Mouse (Mus musculus): ENCODE measurements around the gene Rbm15. TPM values are rescaled to one million over a fixed set of nuclear protein-coding genes. Genes with fewer than 3 reads are reported as not detected.
A peak's percentile ranks its signal among the peaks of the same experiment; 100 is the strongest.

Gene Rbm15
- polyA plus RNA-seq, 1 experiment from 2014 or later = 6.9 TPM

DNA sequence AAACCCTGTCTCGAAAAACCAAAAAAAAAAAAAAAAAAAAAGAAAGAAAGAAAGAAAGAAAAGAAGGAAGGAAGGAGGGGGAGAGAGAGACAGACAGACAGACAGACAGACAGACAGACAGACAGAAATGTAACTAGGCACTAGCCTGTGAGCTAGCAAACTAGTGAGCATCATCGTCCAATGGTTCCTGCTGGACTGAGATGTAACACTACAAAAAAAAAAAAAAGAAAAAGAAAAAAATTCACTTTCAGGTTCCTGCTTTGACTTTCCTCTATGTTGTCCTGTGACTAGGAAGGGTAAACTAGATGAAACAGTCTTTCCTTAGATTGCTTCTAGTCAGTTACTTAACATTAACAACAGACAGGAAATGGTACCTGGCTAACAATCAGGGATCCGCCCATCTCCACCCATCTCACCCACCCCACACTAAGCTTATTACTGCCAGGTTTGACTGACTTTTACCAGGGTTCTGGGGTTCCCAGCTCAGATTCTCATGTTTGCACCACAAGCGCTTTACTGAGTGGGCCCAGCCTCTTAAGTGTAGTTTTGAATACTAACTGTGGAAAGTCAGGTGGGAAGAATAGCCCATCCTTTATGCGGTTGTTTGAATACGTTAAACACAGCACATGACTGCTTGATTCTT, 22.3 kb upstream of the Rbm15 start:
- peaks cover 11% of the 10 kb centered on the region for H3K27me3 ChIP-seq
- no peaks in the 10 kb centered on the region for H3K9me3 ChIP-seq
- no peak for ATAC-seq (ENCODE audit: low FRiP score, low read depth)
- no peaks in the 10 kb centered on the region for H3K36me3 ChIP-seq
- no peak overlapping the region for H3K9ac ChIP-seq
- no peak overlapping the region for H3K27ac ChIP-seq (replicated peaks)
- peaks cover 3% of the 10 kb centered on the region; the same call in 1 of the 2 replicates for H3K4me1 ChIP-seq (replicated peaks)
- H3K4me3 ChIP-seq = no peak overlapping the region
- 86% methylated on average over 6 of the region's 6 CpGs for WGBS
- H3K4me2 ChIP-seq = no peak overlapping the region

DNA sequence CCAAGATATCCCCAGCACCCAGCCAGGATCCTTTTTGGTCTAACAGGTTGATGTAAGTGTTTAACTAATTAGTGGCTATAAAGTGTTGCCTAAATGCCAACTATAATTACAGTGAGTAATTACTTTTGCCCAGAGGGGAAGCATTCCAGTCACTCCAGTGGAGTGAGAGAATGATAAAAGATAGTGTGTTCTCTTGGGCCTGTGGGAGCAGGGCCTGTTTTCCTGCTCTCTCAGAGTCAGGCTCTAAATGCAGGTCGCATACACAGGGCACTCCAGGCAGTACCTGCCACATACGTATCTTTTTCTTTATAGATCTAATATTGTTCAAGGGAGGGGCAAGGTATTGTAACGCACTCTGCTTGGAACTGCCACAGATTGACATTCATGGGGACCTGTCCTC, 18.2 kb upstream of the Rbm15 start:
- no peak overlapping the region for H3K9ac ChIP-seq
- 65% methylated on average over 3 of the region's 3 CpGs for WGBS
- no peak overlapping the region for H3K4me2 ChIP-seq
- no peaks in the 10 kb centered on the region for H3K4me1 ChIP-seq (replicated peaks)
- H3K27ac ChIP-seq (replicated peaks) = no peak overlapping the region
- H3K27me3 ChIP-seq = peaks cover 7% of the 10 kb centered on the region; the same call in 1 of the 2 replicates
- H3K36me3 ChIP-seq = no peaks in the 10 kb centered on the region
- no peak for ATAC-seq (ENCODE audit: low FRiP score, low read depth)
- no peak overlapping the region for H3K4me3 ChIP-seq
- H3K9me3 ChIP-seq = no peaks in the 10 kb centered on the region

- H3K9ac ChIP-seq = no peak overlapping the region
- no peak overlapping the region for H3K4me2 ChIP-seq
- H3K4me1 ChIP-seq (replicated peaks) = peaks cover 5% of the 10 kb centered on the region; the same call in 1 of the 2 replicates
- H3K4me3 ChIP-seq = no peak overlapping the region
- H3K27ac ChIP-seq (replicated peaks) = no peak overlapping the region
- 0 out of 2 replicates have a peak, but pooled peaks cover 5% of the 10 kb centered on the region for H3K27me3 ChIP-seq
- WGBS = 62% methylated on average over 3 of the region's 3 CpGs
- peak; percentile 45; the same call in 1 of the 2 replicates for ATAC-seq (ENCODE audit: low FRiP score, low read depth)
- no peaks in the 10 kb centered on the region for H3K36me3 ChIP-seq
- no peaks in the 10 kb centered on the region for H3K9me3 ChIP-seq
These were observed 15.5 kb upstream of the Rbm15 start for GRCm38 (mm10) chr3:107349006-107349405.

DNA sequence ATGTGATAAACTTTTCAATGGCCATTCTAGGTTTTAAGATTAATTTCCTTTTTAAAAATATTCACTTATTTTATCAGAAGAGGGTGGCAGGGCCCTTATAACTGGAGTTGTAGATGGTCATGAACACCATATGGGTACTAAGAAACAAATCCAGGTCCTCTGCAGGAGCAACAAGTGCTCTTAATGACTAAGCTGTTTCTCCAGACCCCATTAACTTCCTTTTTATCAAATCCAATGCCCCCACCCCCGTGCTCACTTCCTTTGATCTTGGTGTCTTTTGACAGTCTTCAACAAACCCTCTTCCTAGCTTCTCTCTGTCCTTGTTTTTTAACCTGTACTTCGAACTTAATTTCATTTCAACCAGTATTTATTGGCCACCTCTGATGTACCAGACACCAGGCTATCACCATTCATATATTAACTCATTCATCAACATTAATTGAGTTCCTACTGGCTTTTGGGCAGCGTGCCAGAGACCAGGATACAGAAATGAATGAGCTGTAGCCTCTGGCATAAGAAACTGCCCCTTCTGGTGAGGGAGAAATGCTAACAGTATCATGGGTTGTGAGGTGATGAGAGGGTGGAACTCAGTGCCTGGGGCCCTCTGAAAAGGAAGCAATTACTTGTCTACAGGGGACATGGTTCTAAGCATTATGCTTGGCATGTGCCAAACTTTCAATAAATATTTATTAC, 11.7 kb upstream of the Rbm15 start:
- ATAC-seq (ENCODE audit: low FRiP score, low read depth) = peak; percentile 56; the same call in 1 of the 2 replicates
- H3K4me2 ChIP-seq = no peak overlapping the region
- H3K27ac ChIP-seq (replicated peaks) = no peak overlapping the region
- WGBS = 38% methylated on average over 3 of the region's 3 CpGs
- H3K9ac ChIP-seq = no peak overlapping the region
- H3K4me3 ChIP-seq = no peak overlapping the region
- no peaks in the 10 kb centered on the region for H3K27me3 ChIP-seq
- peaks cover 5% of the 10 kb centered on the region; the same call in 1 of the 2 replicates for H3K4me1 ChIP-seq (replicated peaks)
- H3K36me3 ChIP-seq = no peaks in the 10 kb centered on the region
- no peaks in the 10 kb centered on the region for H3K9me3 ChIP-seq

DNA sequence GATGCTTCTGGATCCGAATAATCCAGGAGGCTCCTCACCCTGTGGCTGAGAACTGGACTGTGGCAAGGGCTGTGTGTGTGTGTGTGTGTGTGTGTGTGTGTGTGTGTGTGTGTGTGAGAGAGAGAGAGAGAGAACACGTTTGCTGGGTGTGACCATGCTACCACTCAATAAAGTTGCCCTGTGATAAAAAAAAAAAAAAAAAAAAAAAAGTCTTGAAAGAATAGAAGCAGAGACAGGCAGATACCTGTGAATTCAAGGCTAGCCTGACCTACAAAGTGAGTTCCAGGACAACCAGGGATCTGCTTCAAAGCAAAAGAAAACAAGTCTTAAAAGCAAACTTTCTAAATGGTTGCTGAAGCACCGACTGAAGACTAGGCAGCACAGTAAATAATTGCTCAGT, 10.5 kb upstream of the Rbm15 start:
- no peak overlapping the region for H3K27ac ChIP-seq (replicated peaks)
- H3K9me3 ChIP-seq = no peaks in the 10 kb centered on the region
- 67% methylated on average over 3 of the region's 3 CpGs for WGBS
- H3K27me3 ChIP-seq = no peaks in the 10 kb centered on the region
- H3K4me1 ChIP-seq (replicated peaks) = peaks cover 5% of the 10 kb centered on the region; the same call in 1 of the 2 replicates
- no peak overlapping the region for H3K4me3 ChIP-seq
- no peak overlapping the region for H3K9ac ChIP-seq
- ATAC-seq (ENCODE audit: low FRiP score, low read depth) = no peak
- no peak overlapping the region for H3K4me2 ChIP-seq
- H3K36me3 ChIP-seq = no peaks in the 10 kb centered on the region

- Histone ChIP-seq H3K4me2 (peak overlapping the region; percentile 89), H3K9me3 (no peaks in the 10 kb centered on the region), H3K4me3 (peak overlapping the region; percentile 86), H3K36me3 (0 out of 2 replicates have a peak, but pooled peaks cover 4% of the 10 kb centered on the region), H3K9ac (peak overlapping the region; percentile 88), H3K27ac (replicated peaks) (peak overlapping the region; percentile 94), H3K27me3 (no peaks in the 10 kb centered on the region), H3K4me1 (replicated peaks) (peaks cover 32% of the 10 kb centered on the region)
- WGBS = 13% methylated on average over 12 of the region's 12 CpGs
- no peak for ATAC-seq (ENCODE audit: low FRiP score, low read depth)
These were observed 895 bp upstream of the Rbm15 start for GRCm38 (mm10) chr3:107334202-107334934.

DNA sequence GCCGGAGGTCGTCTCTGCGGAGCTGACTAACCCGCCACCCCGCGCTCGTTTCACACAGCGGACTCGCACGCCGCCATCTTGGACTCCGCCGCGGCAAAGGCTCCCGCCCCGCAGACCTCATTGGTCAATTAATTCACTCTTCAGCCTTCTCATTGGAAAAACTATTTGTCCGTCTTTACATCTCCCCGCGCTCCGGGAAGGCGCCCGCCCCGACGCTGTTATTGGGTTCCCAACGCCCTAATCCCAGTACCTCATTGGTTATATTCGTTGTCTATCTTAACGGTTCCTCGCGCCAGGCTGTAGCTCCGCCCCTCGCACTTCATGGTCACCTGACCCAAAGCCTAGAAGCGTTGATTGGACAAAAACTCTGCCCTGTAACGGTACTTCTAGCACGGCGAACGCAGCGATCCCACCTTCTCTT, 503 bp downstream of the Rbm15 start:
- peak; percentile 98 for ATAC-seq (ENCODE audit: low FRiP score, low read depth)
- Histone ChIP-seq H3K36me3 (0 out of 2 replicates have a peak, but pooled peaks cover 4% of the 10 kb centered on the region), H3K27ac (replicated peaks) (peak overlapping the region; percentile 94), H3K27me3 (no peaks in the 10 kb centered on the region), H3K9me3 (no peaks in the 10 kb centered on the region), H3K9ac (peak overlapping the region; percentile 88), H3K4me2 (peak overlapping the region; percentile 89), H3K4me3 (peak overlapping the region; percentile 86), H3K4me1 (replicated peaks) (peaks cover 39% of the 10 kb centered on the region)
- WGBS = under 1% methylated on average over 37 of the region's 37 CpGs

DNA sequence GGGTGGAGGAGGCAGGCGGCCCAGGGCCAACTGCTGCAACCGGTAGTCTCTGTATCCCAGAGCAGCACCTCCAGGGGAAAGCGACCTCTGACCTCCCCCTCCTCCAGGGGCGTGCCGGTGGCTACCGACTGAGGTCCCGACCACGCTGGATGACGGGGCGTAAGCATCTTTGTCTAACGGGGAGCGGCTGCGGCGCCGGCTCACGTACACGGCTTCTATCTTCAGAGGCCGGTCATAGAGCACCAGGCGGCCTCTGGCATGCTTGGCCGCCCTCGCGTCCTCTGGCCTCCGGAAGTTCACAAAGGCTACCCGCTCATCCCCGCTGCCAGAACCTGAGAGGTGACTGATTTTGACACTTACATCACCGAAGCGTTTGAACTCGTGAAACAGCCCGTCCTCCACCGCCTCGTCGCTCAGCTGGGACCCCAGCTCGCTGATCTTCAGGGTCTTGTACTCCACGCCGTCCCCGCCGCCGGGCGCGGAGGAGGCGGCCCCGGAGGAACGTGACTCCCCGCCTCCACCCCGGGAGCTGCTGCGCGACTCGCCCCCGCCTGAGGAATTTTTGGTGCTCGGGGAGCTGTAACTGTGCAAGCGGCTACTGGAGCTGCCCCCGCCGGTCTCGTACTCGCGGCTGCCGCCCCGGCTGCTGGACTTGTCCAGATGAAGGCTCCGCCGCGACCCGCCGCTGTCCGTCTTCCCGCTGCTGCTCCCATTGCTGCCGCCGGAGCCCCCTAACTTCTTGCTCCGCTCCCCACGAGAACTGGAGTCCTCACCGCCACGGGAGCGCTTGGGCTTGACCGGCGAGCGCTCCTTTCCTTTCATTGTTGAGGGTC, 1.1 kb downstream of the Rbm15 start:
- H3K9me3 ChIP-seq = no peaks in the 10 kb centered on the region
- H3K36me3 ChIP-seq = 0 out of 2 replicates have a peak, but pooled peaks cover 4% of the 10 kb centered on the region
- no peak for ATAC-seq (ENCODE audit: low FRiP score, low read depth)
- under 1% methylated on average over 75 of the region's 75 CpGs for WGBS
- H3K4me2 ChIP-seq = peak overlapping the region; percentile 89
- peak overlapping the region; percentile 86 for H3K4me3 ChIP-seq
- H3K4me1 ChIP-seq (replicated peaks) = peaks cover 42% of the 10 kb centered on the region
- H3K27ac ChIP-seq (replicated peaks) = peak overlapping the region; percentile 89
- peak overlapping the region; percentile 67 for H3K9ac ChIP-seq
- H3K27me3 ChIP-seq = no peaks in the 10 kb centered on the region

DNA sequence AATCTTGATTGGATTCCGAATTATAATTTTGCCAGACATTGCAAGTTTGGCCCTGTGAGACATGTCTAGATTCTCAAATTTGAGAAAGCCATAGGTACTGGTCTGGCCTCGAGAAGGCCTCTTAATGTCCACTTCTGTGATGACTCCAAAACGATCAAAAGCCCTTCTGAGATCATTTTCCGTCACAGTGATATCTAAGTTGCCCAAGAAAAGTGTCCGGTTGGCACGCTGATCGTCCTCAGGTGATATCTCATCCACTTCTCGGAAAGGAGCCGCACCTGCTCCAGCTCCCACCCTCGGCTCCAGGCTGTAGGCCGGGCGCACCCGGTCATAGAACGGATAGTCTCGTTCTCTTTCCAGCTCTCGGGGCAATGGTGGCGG, 1.7 kb downstream of the Rbm15 start:
- H3K9me3 ChIP-seq = no peaks in the 10 kb centered on the region
- 0 out of 2 replicates have a peak, but pooled peaks cover 4% of the 10 kb centered on the region for H3K36me3 ChIP-seq
- H3K4me2 ChIP-seq = peak overlapping the region; percentile 89
- WGBS = 21% methylated on average over 17 of the region's 17 CpGs
- H3K27me3 ChIP-seq = no peaks in the 10 kb centered on the region
- ATAC-seq (ENCODE audit: low FRiP score, low read depth) = no peak
- H3K9ac ChIP-seq = peak overlapping the region; percentile 67
- H3K4me3 ChIP-seq = peak overlapping the region; percentile 86
- peaks cover 42% of the 10 kb centered on the region for H3K4me1 ChIP-seq (replicated peaks)
- peak overlapping the region; percentile 89 for H3K27ac ChIP-seq (replicated peaks)

GRCm38 (mm10) chr3:107330503-107331424, 2.7 kb downstream of the Rbm15 start:
- Histone ChIP-seq H3K4me1 (replicated peaks) (peaks cover 46% of the 10 kb centered on the region), H3K36me3 (0 out of 2 replicates have a peak, but pooled peaks cover 4% of the 10 kb centered on the region), H3K4me3 (peak overlapping the region; percentile 86), H3K9ac (no peak overlapping the region), H3K9me3 (no peaks in the 10 kb centered on the region), H3K27me3 (no peaks in the 10 kb centered on the region), H3K4me2 (peak overlapping the region; percentile 89), H3K27ac (replicated peaks) (no peak overlapping the region)
- 66% methylated on average over 28 of the region's 28 CpGs for WGBS
- no peak for ATAC-seq (ENCODE audit: low FRiP score, low read depth)

Data from hindbrain, embryonic 15.5 days (tissue).